Mouse (Mus musculus) kidney, adult 2 months (tissue): Measurements from ENCODE around the gene Kcnb1. TPM values are rescaled to one million over a fixed set of nuclear protein-coding genes. Genes with fewer than 3 reads are reported as not detected.
A peak's percentile ranks its signal among the peaks of the same experiment; 100 is the strongest.
"Not testable (repeated sequence)": the region's sequence is repeated elsewhere in the genome, so short reads cannot be mapped to it uniquely, and the experiment has no call there.

ENCODE experiments used
- DNase-seq: peaks from one replicate; pipeline ENCODE4 v3.0.0; 2021
- H3K27ac ChIP-seq: fragments of 200-500 bp; 2 replicates; pipeline ENCODE4 v1.5.1; 2012; ENCODE audit warnings: low read depth, low read length, control low read depth, inconsistent platforms; ENCODE audit not compliant: insufficient read depth
- H3K27me3 ChIP-seq: fragments of 200-500 bp; replicated peaks from 2 replicates; pipeline ENCODE4 v1.6.1; 2012; ENCODE audit warnings: mild to moderate bottlenecking, moderate library complexity, low read length, inconsistent platforms; ENCODE audit not compliant: control insufficient read depth, insufficient read depth
- H3K36me3 ChIP-seq: fragments of 200-500 bp; 2 replicates; pipeline ENCODE4 v1.6.1; 2012; ENCODE audit warnings: mild to moderate bottlenecking, moderate library complexity, low read length, inconsistent platforms; ENCODE audit not compliant: control insufficient read depth, insufficient read depth
- H3K4me1 ChIP-seq: fragments of 200-500 bp; 2 replicates; pipeline ENCODE4 v1.6.1; 2011; ENCODE audit warnings: low read length; ENCODE audit not compliant: control insufficient read depth, insufficient read depth
- H3K4me3 ChIP-seq: fragments of 200-500 bp; 2 replicates; pipeline ENCODE4 v1.5.1; 2011; ENCODE audit warnings: mild to moderate bottlenecking, low read depth, low read length, control low read depth; ENCODE audit not compliant: insufficient read depth
- CTCF ChIP-seq: fragments of 200-500 bp; conservative IDR thresholded peaks from 2 replicates; pipeline ENCODE4 v1.5.1; 2011; ENCODE audit warnings: low read depth, mild to moderate bottlenecking, control low read depth, low read length, moderate library complexity, mixed read lengths; ENCODE audit not compliant: insufficient read depth, insufficient read length
- POLR2A ChIP-seq: fragments of 200-500 bp; IDR thresholded peaks from one replicate; pipeline ENCODE4 v1.6.1; 2011; ENCODE audit warnings: low read depth, low read length, control low read depth
- WGBS: fragments of 180-500 bp; shearing (Covaris S2); methylation state at CpG from one replicate; pipeline ENCODE4 v1.1.7; 2018; 5-methylcytosine and 5-hydroxymethylcytosine counted together
- polyA plus RNA-seq: library from polyadenylated mRNA; depleted of rRNA; stranded (reverse); fragments of >200 nt; gene quantifications from 2 replicates; pipeline ENCODE4 v1.2.3, GENCODE M21; 2012

Gene Kcnb1
- polyA plus RNA-seq, 1 experiment = 2.9 TPM

GRCm38 (mm10) chr2:167219154-167219775 lies 29.3 kb upstream of the Kcnb1 start:
- no peaks in the 10 kb centered on the region for H3K4me1 ChIP-seq
- peak; percentile 86 for DNase-seq
- H3K4me3 ChIP-seq = no peak overlapping the region
- H3K27me3 ChIP-seq = no peaks in the 10 kb centered on the region
- TF ChIP-seq POLR2A (no peak), CTCF (peak; percentile 99)
- 38% methylated on average over 8 of the region's 8 CpGs for WGBS
- H3K36me3 ChIP-seq = no peaks in the 10 kb centered on the region
- H3K27ac ChIP-seq = no peak overlapping the region

- no peak overlapping the region for H3K4me3 ChIP-seq
- no peaks in the 10 kb centered on the region for H3K4me1 ChIP-seq
- no peak overlapping the region for H3K27ac ChIP-seq
- H3K27me3 ChIP-seq = no peaks in the 10 kb centered on the region
- no peak for DNase-seq
- 96% methylated on average over 12 of the region's 12 CpGs for WGBS
- TF ChIP-seq POLR2A (no peak), CTCF (no peak)
- no peaks in the 10 kb centered on the region for H3K36me3 ChIP-seq
Observed at GRCm38 (mm10) chr2:167213666-167214065, 23.7 kb upstream of the Kcnb1 start.

- Histone ChIP-seq H3K36me3 (no peaks in the 10 kb centered on the region), H3K4me1 (no peaks in the 10 kb centered on the region), H3K4me3 (no peak overlapping the region), H3K27ac (no peak overlapping the region), H3K27me3 (no peaks in the 10 kb centered on the region)
- TF ChIP-seq POLR2A (no peak), CTCF (peak; percentile 31)
- no peak for DNase-seq
- WGBS = 94% methylated on average over 3 of the region's 3 CpGs
Observed at GRCm38 (mm10) chr2:167213076-167213475, 23.1 kb upstream of the Kcnb1 start.

GRCm38 (mm10) chr2:167212551-167212950 lies 22.6 kb upstream of the Kcnb1 start:
- TF ChIP-seq POLR2A (no peak), CTCF (no peak)
- 92% methylated on average over 6 of the region's 6 CpGs for WGBS
- Histone ChIP-seq H3K27ac (no peak overlapping the region), H3K4me1 (no peaks in the 10 kb centered on the region), H3K27me3 (no peaks in the 10 kb centered on the region), H3K36me3 (no peaks in the 10 kb centered on the region), H3K4me3 (no peak overlapping the region)
- no peak for DNase-seq

- DNase-seq = no peak
- H3K4me3 ChIP-seq = no peak overlapping the region
- 95% methylated on average over 3 of the region's 3 CpGs for WGBS
- no peaks in the 10 kb centered on the region for H3K27me3 ChIP-seq
- no peak for TF ChIP-seq POLR2A
- TF ChIP-seq CTCF = no peak
- H3K36me3 ChIP-seq = no peaks in the 10 kb centered on the region
- no peak overlapping the region for H3K27ac ChIP-seq
- H3K4me1 ChIP-seq = no peaks in the 10 kb centered on the region
Observed at GRCm38 (mm10) chr2:167212089-167212488, 22.1 kb upstream of the Kcnb1 start.

GRCm38 (mm10) chr2:167209900-167210299 lies 19.9 kb upstream of the Kcnb1 start:
- Histone ChIP-seq H3K4me1 (no peaks in the 10 kb centered on the region), H3K27me3 (no peaks in the 10 kb centered on the region), H3K27ac (no peak overlapping the region), H3K4me3 (no peak overlapping the region), H3K36me3 (no peaks in the 10 kb centered on the region)
- TF ChIP-seq CTCF = no peak
- TF ChIP-seq POLR2A = no peak
- DNase-seq = no peak
- 39% methylated on average over 9 of the region's 9 CpGs for WGBS

GRCm38 (mm10) chr2:167208984-167209383 lies 19.0 kb upstream of the Kcnb1 start:
- no peak overlapping the region for H3K27ac ChIP-seq
- no peaks in the 10 kb centered on the region for H3K4me1 ChIP-seq
- H3K36me3 ChIP-seq = no peaks in the 10 kb centered on the region
- no peak for TF ChIP-seq CTCF
- no peak for TF ChIP-seq POLR2A
- H3K27me3 ChIP-seq = no peaks in the 10 kb centered on the region
- H3K4me3 ChIP-seq = no peak overlapping the region
- DNase-seq = no peak
- WGBS = 75% methylated on average over 3 of the region's 3 CpGs

GRCm38 (mm10) chr2:167205918-167206629 lies 16.1 kb upstream of the Kcnb1 start:
- H3K4me1 ChIP-seq = no peaks in the 10 kb centered on the region
- no peaks in the 10 kb centered on the region for H3K27me3 ChIP-seq
- TF ChIP-seq CTCF = no peak
- no peak for TF ChIP-seq POLR2A
- no peaks in the 10 kb centered on the region for H3K36me3 ChIP-seq
- no peak for DNase-seq
- H3K4me3 ChIP-seq = no peak overlapping the region
- 51% methylated on average over 18 of the region's 18 CpGs for WGBS
- H3K27ac ChIP-seq = no peak overlapping the region

- not testable (repeated sequence) for H3K4me1 ChIP-seq, H3K4me3 ChIP-seq, H3K27ac ChIP-seq, H3K27me3 ChIP-seq, H3K36me3 ChIP-seq, DNase-seq
- WGBS = 85% methylated on average over 5 of the region's 5 CpGs
Observed at GRCm38 (mm10) chr2:167204686-167205085, 14.7 kb upstream of the Kcnb1 start.
